Mouse (Mus musculus): Measurements from ENCODE around the gene Olfr1216. TPM values are rescaled to one million over a fixed set of nuclear protein-coding genes. Genes with fewer than 3 reads are reported as not detected.
"Not testable (repeated sequence)": the region's sequence is repeated elsewhere in the genome, so short reads cannot be mapped to it uniquely, and the experiment has no call there.

Olfr1216 gene
- polyA plus RNA-seq (2012; rRNA removed), result not detected in 2 replicates

- H3K4me1 ChIP-seq (ENCODE audit: control insufficient read depth, insufficient read depth, low read length), result no peaks in the 10 kb centered on the region
- no peaks in the 10 kb centered on the region for H3K27me3 ChIP-seq (ENCODE audit: control insufficient read depth, insufficient read depth, low read length)
- H3K36me3 ChIP-seq (ENCODE audit: control insufficient read depth, insufficient read depth, low read length), result no peaks in the 10 kb centered on the region
- H3K4me3 ChIP-seq (ENCODE audit: control insufficient read depth, low read depth, low read length), result no peak within 1 kb of the TSS
- TF ChIP-seq POLR2A (IDR thresholded peaks at IDR 0.05; ENCODE audit: control insufficient read depth, low read depth, low read length), result no peak
- no peak for TF ChIP-seq CTCF (IDR thresholded peaks at IDR 0.05; ENCODE audit: control insufficient read depth, insufficient read depth, insufficient replicate concordance, low read depth, low read length)
- no peak within 1 kb of the TSS for H3K27ac ChIP-seq (ENCODE audit: control insufficient read depth, insufficient read depth, low read depth, low read length)
These were observed at the start of gene Olfr1216 for GRCm38 (mm10) chr2:89018240-89018639. Gene Olfr1216 (minus strand): TSS chr2:89018340.

DNA sequence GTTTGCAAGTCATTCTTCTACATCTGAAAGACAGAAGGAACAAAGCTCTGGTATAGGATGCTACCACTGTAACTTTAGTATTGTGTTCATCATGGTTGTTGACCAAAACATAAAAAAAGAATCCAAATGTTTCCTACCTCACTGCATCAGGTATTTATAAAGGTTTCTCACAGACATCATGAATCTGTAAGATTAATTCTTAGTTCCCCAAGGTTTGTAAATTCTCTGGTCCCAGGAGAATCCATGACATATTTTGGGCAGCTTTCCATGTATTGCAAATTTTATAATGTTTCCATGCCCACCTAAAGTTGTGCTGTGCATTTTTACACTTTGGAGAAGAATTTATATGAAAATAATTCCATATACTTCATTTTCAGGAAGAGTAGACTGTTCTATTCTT, 42.9 kb upstream of the Olfr1216 start, which contains the start of gene Olfr1218:
Gene Olfr1218 (minus strand): TSS at position 101 of the 400 bp plus-strand sequence.
- no peak within 1 kb of the TSS for H3K27ac ChIP-seq (ENCODE audit: control insufficient read depth, insufficient read depth, low read depth, low read length)
- no peaks in the 10 kb centered on the region for H3K27me3 ChIP-seq (ENCODE audit: control insufficient read depth, insufficient read depth, low read length)
- no peaks in the 10 kb centered on the region for H3K4me1 ChIP-seq (ENCODE audit: control insufficient read depth, insufficient read depth, low read length)
- TF ChIP-seq CTCF (IDR thresholded peaks at IDR 0.05; ENCODE audit: control insufficient read depth, insufficient read depth, insufficient replicate concordance, low read depth, low read length), result no peak
- TF ChIP-seq POLR2A (IDR thresholded peaks at IDR 0.05; ENCODE audit: control insufficient read depth, low read depth, low read length), result no peak
- H3K36me3 ChIP-seq (ENCODE audit: control insufficient read depth, insufficient read depth, low read length), result no peaks in the 10 kb centered on the region
- H3K4me3 ChIP-seq (ENCODE audit: control insufficient read depth, low read depth, low read length), result no peak within 1 kb of the TSS

- Histone ChIP-seq H3K27ac (ENCODE audit: control insufficient read depth, insufficient read depth, low read depth, low read length) (no peak within 1 kb of the TSS), H3K4me3 (ENCODE audit: control insufficient read depth, low read depth, low read length) (no peak within 1 kb of the TSS), H3K4me1 (ENCODE audit: control insufficient read depth, insufficient read depth, low read length) (no peaks in the 10 kb centered on the region), H3K27me3 (ENCODE audit: control insufficient read depth, insufficient read depth, low read length) (no peaks in the 10 kb centered on the region), H3K36me3 (ENCODE audit: control insufficient read depth, insufficient read depth, low read length) (no peaks in the 10 kb centered on the region)
- no peak for TF ChIP-seq POLR2A (IDR thresholded peaks at IDR 0.05; ENCODE audit: control insufficient read depth, low read depth, low read length)
- TF ChIP-seq CTCF (IDR thresholded peaks at IDR 0.05; ENCODE audit: control insufficient read depth, insufficient read depth, insufficient replicate concordance, low read depth, low read length), result no peak
These were observed 13.8 kb upstream of the Olfr1216 start, which contains the start of gene Olfr1217 for GRCm38 (mm10) chr2:89031965-89032364. Gene Olfr1217 (minus strand): TSS chr2:89032065.

DNA sequence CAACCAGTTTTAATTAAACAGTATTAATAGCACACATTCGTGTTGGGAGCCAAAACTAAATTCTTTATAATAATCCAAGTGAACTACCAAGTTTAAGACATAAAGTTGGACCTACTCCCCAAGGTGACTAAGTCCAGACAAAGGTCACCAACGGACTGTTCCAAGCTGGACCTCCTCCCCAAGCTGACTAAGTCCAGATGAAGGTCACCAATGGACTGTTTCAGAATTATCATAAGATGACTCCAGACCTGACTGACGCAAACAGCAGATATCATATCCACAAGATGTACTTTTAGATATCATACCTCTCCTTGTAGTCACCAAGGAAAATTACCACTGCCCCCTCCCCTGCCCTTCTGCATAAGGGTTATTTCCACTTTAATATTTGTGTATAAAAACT, 3.3 kb upstream of the Olfr1216 start:
- H3K27ac ChIP-seq (ENCODE audit: control insufficient read depth, insufficient read depth, low read depth, low read length); H3K27me3 ChIP-seq (ENCODE audit: control insufficient read depth, insufficient read depth, low read length); H3K4me3 ChIP-seq (ENCODE audit: control insufficient read depth, low read depth, low read length); H3K36me3 ChIP-seq (ENCODE audit: control insufficient read depth, insufficient read depth, low read length); H3K4me1 ChIP-seq (ENCODE audit: control insufficient read depth, insufficient read depth, low read length): not testable (repeated sequence)

GRCm38 (mm10) chr2:89006873-89007272, 11.3 kb downstream of the Olfr1216 start, which contains the start of gene Olfr1215:
Gene Olfr1215 (minus strand): TSS chr2:89006973.
- no peak for TF ChIP-seq CTCF (IDR thresholded peaks at IDR 0.05; ENCODE audit: control insufficient read depth, insufficient read depth, insufficient replicate concordance, low read depth, low read length)
- no peak for TF ChIP-seq POLR2A (IDR thresholded peaks at IDR 0.05; ENCODE audit: control insufficient read depth, low read depth, low read length)
- Histone ChIP-seq H3K4me1 (ENCODE audit: control insufficient read depth, insufficient read depth, low read length) (no peaks in the 10 kb centered on the region), H3K4me3 (ENCODE audit: control insufficient read depth, low read depth, low read length) (no peak within 1 kb of the TSS), H3K27ac (ENCODE audit: control insufficient read depth, insufficient read depth, low read depth, low read length) (no peak within 1 kb of the TSS), H3K36me3 (ENCODE audit: control insufficient read depth, insufficient read depth, low read length) (no peaks in the 10 kb centered on the region), H3K27me3 (ENCODE audit: control insufficient read depth, insufficient read depth, low read length) (no peaks in the 10 kb centered on the region)

DNA sequence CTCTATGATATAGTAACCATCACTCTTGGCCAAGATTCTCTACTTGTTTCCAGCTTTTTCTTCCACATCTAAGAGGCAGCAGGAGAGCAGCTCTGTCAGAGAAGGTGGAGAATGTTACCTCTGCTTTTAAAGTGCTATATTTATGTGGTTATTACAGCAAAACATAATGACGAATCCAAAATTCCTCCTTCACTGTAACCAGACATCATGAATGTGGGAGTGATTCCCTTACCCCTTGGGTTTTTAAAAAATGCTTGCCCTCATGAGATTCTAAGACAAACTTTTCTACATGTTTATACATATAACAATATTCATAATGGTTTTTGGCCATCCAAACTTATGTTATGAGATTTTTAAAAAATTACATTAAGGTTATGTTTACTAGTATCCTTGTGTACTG, 25.6 kb downstream of the Olfr1216 start, which contains the start of gene Olfr1214:
Gene Olfr1214 (minus strand): TSS at position 101 of the 400 bp plus-strand sequence.
- no peaks in the 10 kb centered on the region for H3K4me1 ChIP-seq (ENCODE audit: control insufficient read depth, insufficient read depth, low read length)
- H3K4me3 ChIP-seq (ENCODE audit: control insufficient read depth, low read depth, low read length), result no peak within 1 kb of the TSS
- H3K36me3 ChIP-seq (ENCODE audit: control insufficient read depth, insufficient read depth, low read length), result no peaks in the 10 kb centered on the region
- TF ChIP-seq POLR2A (IDR thresholded peaks at IDR 0.05; ENCODE audit: control insufficient read depth, low read depth, low read length) (no peak), CTCF (IDR thresholded peaks at IDR 0.05; ENCODE audit: control insufficient read depth, insufficient read depth, insufficient replicate concordance, low read depth, low read length) (no peak)
- no peaks in the 10 kb centered on the region for H3K27me3 ChIP-seq (ENCODE audit: control insufficient read depth, insufficient read depth, low read length)
- no peak within 1 kb of the TSS for H3K27ac ChIP-seq (ENCODE audit: control insufficient read depth, insufficient read depth, low read depth, low read length)

DNA sequence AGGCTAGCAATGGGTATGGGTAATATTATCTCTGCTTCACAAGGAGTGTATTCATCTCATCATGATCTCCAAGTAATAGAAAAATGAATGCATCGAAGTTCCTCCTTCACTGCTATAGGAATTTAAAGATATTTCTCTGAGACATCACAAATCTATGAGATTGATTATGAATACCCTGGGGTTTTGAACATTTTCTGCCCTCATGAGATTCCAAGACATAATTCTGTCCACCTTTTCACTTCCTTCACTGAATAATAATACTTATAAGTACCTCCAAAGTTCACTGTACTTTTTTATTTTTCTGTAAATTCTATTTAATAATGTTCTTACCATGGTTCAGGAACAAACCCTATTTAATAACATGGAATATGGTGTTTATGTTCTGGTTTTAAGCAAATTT, 38.0 kb downstream of the Olfr1216 start, which contains the start of gene Gm13762:
Gene Gm13762 (minus strand): TSS at position 101 of the 400 bp plus-strand sequence.
- H3K4me3 ChIP-seq (ENCODE audit: control insufficient read depth, low read depth, low read length), result no peak within 1 kb of the TSS
- no peaks in the 10 kb centered on the region for H3K36me3 ChIP-seq (ENCODE audit: control insufficient read depth, insufficient read depth, low read length)
- no peaks in the 10 kb centered on the region for H3K4me1 ChIP-seq (ENCODE audit: control insufficient read depth, insufficient read depth, low read length)
- no peaks in the 10 kb centered on the region for H3K27me3 ChIP-seq (ENCODE audit: control insufficient read depth, insufficient read depth, low read length)
- H3K27ac ChIP-seq (ENCODE audit: control insufficient read depth, insufficient read depth, low read depth, low read length), result no peak within 1 kb of the TSS
- TF ChIP-seq POLR2A (IDR thresholded peaks at IDR 0.05; ENCODE audit: control insufficient read depth, low read depth, low read length) (no peak), CTCF (IDR thresholded peaks at IDR 0.05; ENCODE audit: control insufficient read depth, insufficient read depth, insufficient replicate concordance, low read depth, low read length) (no peak)

Other genes starting within 250 kb of the Olfr1216 start
- gene Olfr1200, start 247.9 kb downstream of the Olfr1216 start, polyA plus RNA-seq (2012; rRNA removed), result not detected in 2 replicates
- gene Olfr1201, start 225.3 kb downstream of the Olfr1216 start, polyA plus RNA-seq (2012; rRNA removed), result not detected in 2 replicates
- gene Olfr1202, start 203.8 kb downstream of the Olfr1216 start, polyA plus RNA-seq (2012; rRNA removed), result not detected in 2 replicates
- gene Olfr1205, start 188.6 kb downstream of the Olfr1216 start, polyA plus RNA-seq (2012; rRNA removed), result not detected in 2 replicates
- not detected in 2 replicates for gene Olfr1204, start 169.0 kb downstream of the Olfr1216 start, polyA plus RNA-seq (2012; rRNA removed)
- gene Olfr1206, start 155.1 kb downstream of the Olfr1216 start, polyA plus RNA-seq (2012; rRNA removed), result not detected in 2 replicates
- not detected in 2 replicates for gene Olfr1208, start 116.0 kb downstream of the Olfr1216 start, polyA plus RNA-seq (2012; rRNA removed)
- gene Olfr1209, start 103.2 kb downstream of the Olfr1216 start, polyA plus RNA-seq (2012; rRNA removed), result not detected in 2 replicates
- gene Olfr1211, start 80.2 kb downstream of the Olfr1216 start, polyA plus RNA-seq (2012; rRNA removed), result not detected in 2 replicates
- not detected in 2 replicates for gene Olfr1212, start 64.4 kb downstream of the Olfr1216 start, polyA plus RNA-seq (2012; rRNA removed)
- not detected in 2 replicates for gene Gm13762, start 38.1 kb downstream of the Olfr1216 start, polyA plus RNA-seq (2012; rRNA removed)
- gene Olfr1214, start 25.7 kb downstream of the Olfr1216 start, polyA plus RNA-seq (2012; rRNA removed), result not detected in 2 replicates
- gene Olfr1215, start 11.4 kb downstream of the Olfr1216 start, polyA plus RNA-seq (2012; rRNA removed), result not detected in 2 replicates
- not detected in 2 replicates for gene Olfr1217, start 13.7 kb upstream of the Olfr1216 start, polyA plus RNA-seq (2012; rRNA removed)
- gene Olfr1218, start 42.8 kb upstream of the Olfr1216 start, polyA plus RNA-seq (2012; rRNA removed), result not detected in 2 replicates
- not detected in 2 replicates for gene Olfr1219, start 65.2 kb upstream of the Olfr1216 start, polyA plus RNA-seq (2012; rRNA removed)
- gene Olfr1220, start 88.5 kb upstream of the Olfr1216 start, polyA plus RNA-seq (2012; rRNA removed), result not detected in 2 replicates
- gene Olfr1221, start 98.9 kb upstream of the Olfr1216 start, polyA plus RNA-seq (2012; rRNA removed), result not detected in 2 replicates
- not detected in 2 replicates for gene Olfr1222, start 114.7 kb upstream of the Olfr1216 start, polyA plus RNA-seq (2012; rRNA removed)
- not detected in 2 replicates for gene Olfr1223, start 133.2 kb upstream of the Olfr1216 start, polyA plus RNA-seq (2012; rRNA removed)
- gene Olfr1224-ps1, start 145.8 kb upstream of the Olfr1216 start, polyA plus RNA-seq (2012; rRNA removed), result not detected in 2 replicates
- gene Olfr1225, start 156.3 kb upstream of the Olfr1216 start, polyA plus RNA-seq (2012; rRNA removed), result not detected in 2 replicates
- gene Olfr1226, start 181.7 kb upstream of the Olfr1216 start, polyA plus RNA-seq (2012; rRNA removed), result not detected in 2 replicates
- gene Olfr1228, start 235.7 kb upstream of the Olfr1216 start, polyA plus RNA-seq (2012; rRNA removed), result not detected in 2 replicates

Measured in testis, adult 2 months (tissue).